Mouse (Mus musculus) heart, postnatal 0 days (tissue): ENCODE data around the gene Map3k10. TPM values are rescaled to one million over a fixed set of nuclear protein-coding genes. Genes with fewer than 3 reads are reported as not detected.
A peak's percentile ranks its signal among the peaks of the same experiment; 100 is the strongest.

ENCODE experiments used
- ATAC-seq: fragments of 200-750 bp; cut with Nextera tagmentation; 2 replicates; pipeline ENCODE4 v1.8.0; 2017; ENCODE audit warnings: low read depth, moderate number of reproducible peaks, moderate library complexity; ENCODE audit not compliant: insufficient read depth
- DNase-seq: peaks from one replicate; pipeline ENCODE4 v3.0.0-alpha.2; 2016; ENCODE audit warnings: low spot score
- H3K27ac ChIP-seq: fragments of 300-500 bp; sonication (generic); 2 replicates; pipeline ENCODE4 v1.5.1; 2014; ENCODE audit warnings: low read depth, mild to moderate bottlenecking
- H3K27me3 ChIP-seq: fragments of 300-500 bp; sonication (generic); 2 replicates; pipeline ENCODE4 v1.6.1; 2014; ENCODE audit warnings: low read length, mixed read lengths; ENCODE audit not compliant: control insufficient read depth, insufficient read depth
- H3K36me3 ChIP-seq: fragments of 300-500 bp; sonication (generic); replicated peaks from 2 replicates; pipeline ENCODE4 v1.6.1; 2014; ENCODE audit warnings: low read length, mixed read lengths; ENCODE audit not compliant: control insufficient read depth, insufficient read depth
- H3K4me1 ChIP-seq: fragments of 300-500 bp; sonication (generic); 2 replicates; pipeline ENCODE4 v1.6.1; 2014; ENCODE audit warnings: antibody characterized with exemption; ENCODE audit not compliant: control insufficient read depth, insufficient read depth
- H3K4me2 ChIP-seq: fragments of 300-500 bp; sonication (generic); 2 replicates; pipeline ENCODE4 v1.6.1; 2014; ENCODE audit warnings: low read depth, mild to moderate bottlenecking, low read length, moderate library complexity
- H3K4me3 ChIP-seq: fragments of 300-500 bp; sonication (generic); 2 replicates; pipeline ENCODE4 v1.5.1; 2014; ENCODE audit warnings: low read depth, low read length
- H3K9ac ChIP-seq: fragments of 300-500 bp; sonication (generic); replicated peaks from 2 replicates; pipeline ENCODE4 v1.6.1; 2014; ENCODE audit warnings: low read depth, low read length, mixed read lengths
- H3K9me3 ChIP-seq: fragments of 300-500 bp; sonication (generic); replicated peaks from 2 replicates; pipeline ENCODE4 v1.6.1; 2016; ENCODE audit warnings: low read length; ENCODE audit not compliant: control insufficient read depth
- CTCF ChIP-seq: IDR thresholded peaks from 2 replicates; pipeline ENCODE4 v1.5.1; 2016; ENCODE audit warnings: antibody characterized with exemption, control low read depth, low read depth
- EP300 ChIP-seq: IDR thresholded peaks from 2 replicates; pipeline ENCODE4 v1.6.1; 2016; ENCODE audit warnings: antibody characterized with exemption, low read depth
- whole genome bisulfite sequencing: fragments of 180-500 bp; shearing (Covaris S2); extraction: QIAGEN DNeasy Blood & Tissue Kit; methylation state at CpG from one replicate; pipeline ENCODE4 v1.1.7; 2014; 5-methylcytosine and 5-hydroxymethylcytosine counted together
- polyA plus RNA-seq: library from polyadenylated mRNA; unstranded; fragments of >200 nt; fragmentation: Nextera tagmentation; extraction: Ambion mirVana; gene quantifications from 2 replicates; pipeline ENCODE4 v1.2.1, GENCODE M21; 2015
- total RNA-seq: library from RNA; depleted of rRNA; stranded (reverse); fragments of >200 nt; gene quantifications from 2 replicates; pipeline ENCODE4 v1.2.3, GENCODE M21; 2014; ENCODE audit warnings: low replicate concordance; rRNA removed

The Map3k10 gene
- total RNA-seq (18.4 and 23.2 TPM in 2 replicates), polyA plus RNA-seq (2.5 and 3.0 TPM in 2 replicates)

- Histone ChIP-seq H3K9me3 (no peaks in the 10 kb centered on the region), H3K4me3 (peak within 1 kb of the TSS; percentile 85), H3K9ac (peak within 1 kb of the TSS; percentile 69), H3K4me2 (peak within 1 kb of the TSS; percentile 100), H3K36me3 (no peaks in the 10 kb centered on the region; the same call in none of the 2 replicates), H3K4me1 (peaks cover 13% of the 10 kb centered on the region), H3K27ac (peak within 1 kb of the TSS; percentile 73), H3K27me3 (no peaks in the 10 kb centered on the region)
- TF ChIP-seq EP300 (no peak), CTCF (no peak)
- DNase-seq (peak; percentile 88), ATAC-seq (peak; percentile 96)
- WGBS = under 1% methylated on average over 28 of the region's 31 CpGs
These were observed at the start of gene Map3k10 for GRCm38 (mm10) chr7:27674522-27675221. Gene Map3k10, minus strand, starts transcription at chr7:27674598.

GRCm38 (mm10) chr7:27721951-27722350 lies 47.6 kb upstream of the Map3k10 start:
- no peak for DNase-seq
- H3K4me1 ChIP-seq = no peaks in the 10 kb centered on the region
- H3K36me3 ChIP-seq = no peaks in the 10 kb centered on the region
- no peak overlapping the region for H3K4me2 ChIP-seq
- H3K9ac ChIP-seq = no peak overlapping the region
- TF ChIP-seq CTCF = no peak
- H3K9me3 ChIP-seq = no peaks in the 10 kb centered on the region
- no peak overlapping the region for H3K27ac ChIP-seq
- ATAC-seq = no peak
- H3K4me3 ChIP-seq = no peak overlapping the region
- WGBS = 91% methylated on average over 8 of the region's 8 CpGs
- H3K27me3 ChIP-seq = no peaks in the 10 kb centered on the region

DNA sequence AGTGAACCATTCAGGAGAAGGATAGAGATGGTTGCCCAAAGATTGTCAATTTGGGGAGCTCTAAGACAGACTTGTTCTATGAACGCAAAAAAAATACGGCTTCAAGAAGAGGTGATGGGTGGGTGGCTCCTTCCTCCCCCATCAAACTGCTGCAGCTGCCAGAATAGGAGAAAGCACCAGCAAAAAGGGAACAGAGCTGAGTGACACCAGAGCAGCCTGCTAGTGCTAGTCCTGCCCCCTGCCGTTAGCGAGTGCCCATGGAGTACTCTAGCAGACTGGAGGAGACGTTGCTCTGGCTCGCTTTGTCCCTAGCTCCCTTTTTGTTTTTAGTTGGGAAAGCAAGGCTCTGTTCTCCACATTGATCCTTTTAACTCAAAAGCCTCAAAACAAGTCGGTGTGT lies 36.0 kb upstream of the Map3k10 start:
- Histone ChIP-seq H3K27ac (no peak overlapping the region), H3K4me3 (no peak overlapping the region), H3K4me2 (no peak overlapping the region), H3K36me3 (no peaks in the 10 kb centered on the region), H3K27me3 (no peaks in the 10 kb centered on the region), H3K9ac (no peak overlapping the region), H3K4me1 (no peaks in the 10 kb centered on the region), H3K9me3 (peaks cover 5% of the 10 kb centered on the region)
- ATAC-seq (no peak), DNase-seq (no peak)
- TF ChIP-seq EP300 (no peak), CTCF (no peak)
- 84% methylated on average over 7 of the region's 7 CpGs for WGBS

GRCm38 (mm10) chr7:27696711-27697110 lies 22.3 kb upstream of the Map3k10 start:
- Histone ChIP-seq H3K9me3 (no peaks in the 10 kb centered on the region), H3K27ac (no peak overlapping the region), H3K4me2 (no peak overlapping the region), H3K4me1 (no peaks in the 10 kb centered on the region), H3K36me3 (no peaks in the 10 kb centered on the region), H3K4me3 (no peak overlapping the region), H3K9ac (no peak overlapping the region), H3K27me3 (no peaks in the 10 kb centered on the region)
- TF ChIP-seq CTCF (no peak), EP300 (no peak)
- 46% methylated on average over 3 of the region's 3 CpGs for WGBS
- ATAC-seq (no peak), DNase-seq (no peak)

DNA sequence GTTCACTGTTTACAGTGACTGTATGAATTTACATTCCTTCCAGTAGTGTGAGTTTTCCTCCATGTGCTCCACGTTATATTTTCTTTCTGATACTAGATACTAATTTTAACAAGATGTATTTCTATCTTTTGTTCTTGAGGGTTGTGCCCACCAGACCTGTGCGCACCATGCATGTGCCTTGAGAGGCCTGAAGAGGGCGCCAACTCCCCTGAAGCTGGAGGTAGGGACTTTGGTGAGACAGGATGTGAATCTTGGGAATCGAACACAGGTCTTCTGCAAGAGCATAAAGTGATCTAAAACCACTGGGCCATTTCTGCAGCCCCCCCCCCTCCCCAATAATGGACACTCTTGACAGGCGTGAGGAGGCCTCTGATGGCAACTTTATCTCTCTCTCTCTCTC lies 16.7 kb upstream of the Map3k10 start:
- DNase-seq (no peak), ATAC-seq (no peak)
- no peak overlapping the region for H3K27ac ChIP-seq
- 29% methylated on average over 5 of the region's 5 CpGs for WGBS
- no peak overlapping the region for H3K4me3 ChIP-seq
- no peak overlapping the region for H3K4me2 ChIP-seq
- H3K9me3 ChIP-seq = no peaks in the 10 kb centered on the region
- H3K9ac ChIP-seq = no peak overlapping the region
- no peaks in the 10 kb centered on the region for H3K4me1 ChIP-seq
- H3K36me3 ChIP-seq = no peaks in the 10 kb centered on the region
- H3K27me3 ChIP-seq = no peaks in the 10 kb centered on the region
- TF ChIP-seq CTCF (peak; percentile 72), EP300 (no peak)
